Mouse (Mus musculus) monocyte, adult 2 months (primary cell): ENCODE results near the gene 6430548M08Rik.

Experiments
- DNase-seq, 2 experiments: peaks; one replicate each; pipeline ENCODE4 v3.0.0; 2022; ENCODE audit warnings: low spot score in 2 of 2, low read depth in 1 of 2

6430548M08Rik gene

GRCm38 (mm10) chr8:120104721-120105272 is 9.2 kb upstream of the 6430548M08Rik start:
- no peak for DNase-seq

DNA sequence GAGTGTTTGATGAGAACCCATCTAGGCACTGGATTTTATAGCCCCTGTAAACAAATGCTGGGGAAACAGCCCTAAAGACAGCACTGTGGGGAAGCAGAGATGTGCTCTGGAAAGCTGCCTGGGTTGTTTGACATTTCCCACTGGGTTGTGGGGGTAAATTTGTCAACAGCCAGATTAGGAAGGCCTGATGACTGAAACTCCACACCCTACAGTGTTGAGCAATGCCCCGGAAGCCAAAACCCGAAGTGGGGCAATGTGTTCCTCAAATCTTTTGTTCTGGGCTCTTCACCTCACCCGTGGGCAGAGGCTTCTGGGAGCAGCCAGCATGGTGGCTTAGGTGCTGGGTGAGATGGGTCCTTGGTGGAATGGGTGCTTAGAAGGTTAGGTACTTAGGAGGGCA is 4.8 kb upstream of the 6430548M08Rik start:
- peak; percentile 80 to 87 for DNase-seq

GRCm38 (mm10) chr8:120110966-120111365 is 3.0 kb upstream of the 6430548M08Rik start:
- DNase-seq, result no peak

GRCm38 (mm10) chr8:120111382-120111781 is 2.6 kb upstream of the 6430548M08Rik start:
- DNase-seq, result no peak

DNA sequence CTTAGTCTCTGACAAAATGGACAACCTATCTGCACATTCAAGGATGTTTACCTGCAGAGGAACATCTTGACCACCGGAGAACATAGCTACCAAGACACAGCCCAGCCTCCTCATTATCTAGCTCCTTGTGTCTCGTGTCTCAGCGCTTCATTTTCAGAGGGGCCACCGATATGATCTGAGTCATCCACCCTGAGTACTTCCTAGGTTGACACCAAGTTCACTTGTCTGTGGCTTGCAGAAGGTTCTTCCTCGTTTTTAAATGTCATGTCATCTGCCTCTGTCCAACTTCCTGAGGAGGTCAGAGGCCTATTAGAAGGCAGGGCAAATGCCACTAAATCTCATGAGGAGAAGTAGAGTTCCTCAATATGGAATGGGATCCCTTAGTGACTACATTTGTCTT is 1.4 kb upstream of the 6430548M08Rik start:
- DNase-seq, result peak in 1 of 2 experiments; percentile 65

GRCm38 (mm10) chr8:120113306-120113705 is 646 bp upstream of the 6430548M08Rik start:
- no peak for DNase-seq

DNA sequence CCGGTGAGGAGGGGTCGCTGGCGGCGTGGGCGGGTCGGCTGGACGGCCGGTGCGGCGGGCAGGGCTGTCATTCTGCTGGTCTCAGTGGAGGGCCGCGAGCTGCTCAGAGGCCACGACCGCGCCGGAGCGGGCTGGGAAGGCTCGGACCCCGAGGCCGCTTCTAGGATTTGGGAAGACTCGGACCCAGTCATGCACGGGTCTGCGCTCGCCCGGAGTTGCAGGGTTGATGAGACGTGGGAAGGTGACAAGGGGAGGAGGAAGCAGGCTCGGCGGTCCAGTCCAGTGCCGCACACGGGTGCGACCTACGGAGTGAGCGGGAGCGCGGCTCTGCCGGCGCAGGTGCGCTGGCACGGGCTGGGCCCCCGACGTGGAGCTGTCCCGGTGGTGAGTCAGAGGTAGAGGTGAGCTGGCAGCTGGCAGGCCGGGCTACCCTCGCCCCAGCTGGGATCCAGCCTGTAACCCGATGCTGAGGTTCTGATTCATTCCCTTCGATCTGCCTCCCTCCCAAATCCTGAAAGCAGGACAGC is 426 bp downstream of the 6430548M08Rik start:
- peak in 1 of 2 experiments; percentile 12 for DNase-seq

- DNase-seq, result no peak
Observed at GRCm38 (mm10) chr8:120116600-120116999, 2.6 kb downstream of the 6430548M08Rik start.

DNA sequence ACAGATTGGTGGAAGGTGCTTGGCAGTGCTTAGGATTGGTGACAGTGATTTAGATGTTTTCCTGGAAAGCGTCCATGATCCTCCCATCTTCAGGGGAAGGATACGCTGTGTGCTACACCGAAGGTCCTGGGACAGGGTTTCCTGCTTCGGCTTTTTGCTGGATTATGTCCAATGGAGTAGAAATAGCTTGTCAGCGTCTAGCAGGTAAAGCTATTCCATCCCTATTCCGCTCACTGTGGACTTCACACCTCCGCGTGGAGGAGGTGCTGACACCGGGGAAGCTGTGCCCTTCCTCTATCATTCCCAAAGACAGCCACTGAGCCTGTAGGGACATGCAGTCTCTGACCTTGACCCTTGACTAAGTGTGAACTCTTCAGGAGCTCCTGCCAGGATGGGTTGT is 4.2 kb downstream of the 6430548M08Rik start:
- DNase-seq, result no peak

- DNase-seq, result no peak
Observed at GRCm38 (mm10) chr8:120118847-120119246, 4.9 kb downstream of the 6430548M08Rik start.

DNA sequence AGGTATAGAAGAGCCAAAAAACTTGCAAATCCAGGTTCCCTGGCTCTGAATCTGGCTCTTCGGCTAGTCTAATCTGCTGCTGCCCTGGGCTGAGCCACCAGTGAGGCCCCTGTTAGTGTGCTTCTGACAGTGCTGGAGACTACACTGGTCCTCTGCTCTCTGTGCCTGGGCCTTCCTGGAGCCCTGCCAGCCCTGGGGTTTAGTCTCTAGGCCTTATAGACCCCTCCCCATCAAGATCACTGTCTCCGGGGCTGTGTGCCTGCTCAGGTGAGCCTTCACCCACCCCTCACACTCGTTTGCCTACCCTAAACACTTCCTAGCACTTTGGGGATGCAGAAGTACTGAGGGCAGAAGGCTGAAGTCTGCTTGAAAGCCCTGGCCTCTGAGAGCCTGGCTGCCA is 5.5 kb downstream of the 6430548M08Rik start:
- no peak for DNase-seq

DNA sequence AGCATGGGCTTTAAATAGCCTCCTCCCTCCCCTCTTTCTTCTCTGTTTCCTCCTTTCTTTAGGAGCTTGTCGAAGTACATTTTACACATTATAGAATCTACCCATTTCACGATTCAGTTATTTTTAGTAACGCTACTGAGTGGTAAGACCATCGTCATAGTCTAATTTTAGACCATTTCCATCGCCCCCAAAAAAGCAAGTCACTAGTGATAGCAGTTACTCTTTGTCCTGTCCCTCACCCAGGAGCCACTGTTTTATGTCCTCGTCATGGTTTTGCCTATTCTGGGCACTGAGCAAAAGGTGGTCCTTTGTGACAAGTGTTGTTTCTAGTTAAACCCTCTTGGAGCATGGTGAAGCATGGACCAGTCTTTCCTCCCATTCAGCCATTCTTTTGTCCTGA is 6.0 kb downstream of the 6430548M08Rik start:
- DNase-seq, result no peak

DNA sequence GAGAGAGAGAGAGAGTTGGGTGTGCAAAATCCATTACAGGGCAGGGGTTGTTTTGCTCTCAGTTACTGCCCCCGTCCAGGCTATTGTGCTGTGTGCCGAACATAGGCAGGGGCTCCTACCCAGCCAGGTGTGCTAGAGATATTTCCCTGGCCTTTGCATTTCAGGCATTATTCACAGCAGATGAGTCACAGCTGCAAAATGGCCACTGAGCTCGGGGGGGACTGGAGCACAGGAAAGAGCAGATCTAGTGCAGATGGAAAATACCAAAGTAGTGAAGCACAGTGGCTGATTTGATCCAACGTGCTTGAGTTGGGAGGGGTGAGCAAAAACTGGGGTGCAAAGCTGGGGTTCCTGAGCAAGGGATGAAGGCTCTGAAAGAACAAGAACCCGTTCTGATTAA is 7.0 kb downstream of the 6430548M08Rik start:
- no peak for DNase-seq

DNA sequence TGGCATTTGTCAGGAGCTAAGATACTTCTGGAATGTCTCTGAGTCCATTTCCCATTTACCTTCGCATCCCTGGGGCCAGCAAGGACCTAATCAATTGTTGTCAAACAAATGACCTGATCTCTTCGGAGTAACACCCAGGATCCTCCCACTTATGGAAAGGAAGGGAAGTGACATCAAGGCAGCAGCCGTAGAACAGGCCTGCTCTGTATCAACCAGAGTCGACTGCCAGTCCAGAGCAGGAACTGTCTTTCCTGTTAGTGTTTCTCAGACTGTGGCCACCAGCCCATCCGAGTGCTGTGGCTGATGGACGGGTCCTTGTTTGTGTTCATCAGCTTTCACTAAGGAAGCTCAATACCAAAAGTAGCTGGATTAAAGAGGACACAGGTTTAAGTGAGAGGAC is 10.3 kb downstream of the 6430548M08Rik start:
- DNase-seq, result no peak

GRCm38 (mm10) chr8:120124836-120125389 is 11.0 kb downstream of the 6430548M08Rik start:
- no peak for DNase-seq

DNA sequence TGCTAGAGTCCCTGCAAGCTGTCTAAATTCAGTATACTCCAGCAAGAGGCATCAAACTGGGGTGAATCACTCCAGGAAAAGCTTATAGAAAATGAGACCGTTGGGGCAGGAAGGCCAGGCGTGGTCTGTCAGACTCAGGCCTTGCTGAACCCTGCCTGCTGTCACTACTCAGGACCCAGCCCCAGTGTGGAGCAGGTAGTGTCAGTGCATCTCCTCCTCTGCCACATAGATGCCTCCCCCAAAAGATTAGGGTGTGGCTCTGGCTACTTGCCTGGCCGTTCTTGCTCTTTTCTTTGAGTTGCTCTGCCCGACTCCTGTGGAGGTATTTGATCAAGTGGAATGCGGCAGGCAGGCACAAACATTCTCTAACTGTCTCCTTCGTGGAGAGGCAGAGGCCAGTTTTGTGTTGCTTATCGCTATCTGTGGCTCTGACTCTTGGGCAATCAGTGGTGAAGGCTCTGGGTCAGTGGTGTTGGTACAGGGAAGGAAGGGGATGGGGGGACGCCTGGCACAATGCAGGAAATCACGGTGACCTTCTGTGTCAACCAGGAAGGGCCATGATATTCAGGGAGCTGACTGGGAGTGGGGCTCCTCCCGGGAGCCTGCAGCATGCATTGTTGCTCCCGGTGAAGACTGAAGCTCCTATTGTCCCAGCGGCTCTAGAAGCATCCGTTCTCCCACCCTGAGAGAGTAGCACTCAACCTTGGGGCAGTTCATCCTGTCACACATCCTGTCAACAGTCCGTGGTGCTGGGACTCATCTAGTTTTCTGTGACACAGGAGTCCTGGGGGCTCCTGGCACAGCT is 12.6 kb downstream of the 6430548M08Rik start:
- DNase-seq, result no peak

DNA sequence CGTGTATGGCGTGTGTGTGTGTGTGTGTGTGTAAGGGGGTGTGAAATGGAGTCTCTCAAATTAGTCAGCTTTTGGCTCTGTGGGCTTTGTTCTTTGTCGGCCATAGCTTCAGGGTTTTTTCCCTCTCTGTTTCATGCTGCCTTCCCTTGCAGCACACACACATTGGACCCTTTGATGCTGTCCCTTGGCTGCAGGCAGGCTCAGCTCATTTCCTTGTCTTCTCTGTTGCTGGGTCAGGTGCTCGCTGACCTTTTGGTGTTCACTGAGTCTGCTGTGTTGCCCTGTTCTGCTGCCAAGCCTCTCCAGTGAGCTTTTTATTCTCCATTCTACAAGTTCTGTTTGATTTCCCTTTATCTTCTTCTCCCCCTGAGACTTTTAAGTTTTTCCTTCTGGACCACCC is 15.6 kb downstream of the 6430548M08Rik start:
- no peak for DNase-seq

GRCm38 (mm10) chr8:120131158-120131557 is 17.2 kb downstream of the 6430548M08Rik start:
- no peak for DNase-seq

GRCm38 (mm10) chr8:120133169-120133568 is 19.2 kb downstream of the 6430548M08Rik start:
- DNase-seq, result no peak

DNA sequence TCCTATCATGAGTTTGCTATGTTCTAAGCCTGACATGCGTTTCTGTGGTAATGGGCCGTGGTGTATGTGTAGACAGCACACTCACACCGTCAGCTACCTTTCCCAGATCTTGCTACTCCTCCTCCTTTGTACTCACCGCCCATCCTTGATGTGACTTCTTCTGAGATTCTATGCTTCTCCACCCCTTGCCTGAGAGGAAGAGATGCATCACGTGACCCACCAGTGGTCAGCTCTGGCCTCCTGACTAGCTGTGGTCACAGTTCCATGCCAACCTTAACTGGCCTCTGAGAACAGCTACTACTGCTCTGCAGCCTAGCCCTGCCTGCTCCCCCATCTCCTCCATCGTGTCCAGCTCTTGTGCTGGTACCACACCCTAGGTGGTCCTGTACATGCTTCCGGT is 21.7 kb downstream of the 6430548M08Rik start:
- DNase-seq, result no peak

GRCm38 (mm10) chr8:120136618-120137017 is 22.7 kb downstream of the 6430548M08Rik start:
- no peak for DNase-seq

- no peak for DNase-seq
Observed at GRCm38 (mm10) chr8:120138958-120139357, 25.0 kb downstream of the 6430548M08Rik start.
